Mouse (Mus musculus) intestine, postnatal 0 days (tissue): Measurements from ENCODE around the gene Myoc. TPM values are rescaled to one million over a fixed set of nuclear protein-coding genes. Genes with fewer than 3 reads are reported as not detected.

Source experiments
- ATAC-seq: fragments of 200-750 bp; cut with Nextera tagmentation; 2 replicates; pipeline ENCODE4 v1.8.0; 2017; ENCODE audit warnings: mild to moderate bottlenecking, moderate TSS enrichment, moderate library complexity
- H3K27ac ChIP-seq: fragments of 300-500 bp; sonication (generic); 2 replicates; pipeline ENCODE4 v1.5.1; 2014; ENCODE audit warnings: mild to moderate bottlenecking, low read depth, low read length, moderate library complexity
- H3K27me3 ChIP-seq: fragments of 300-500 bp; sonication (generic); replicated peaks from 2 replicates; pipeline ENCODE4 v1.6.1; 2014; ENCODE audit warnings: low read length, mixed read lengths; ENCODE audit not compliant: control insufficient read depth, insufficient read depth
- H3K36me3 ChIP-seq: fragments of 300-500 bp; sonication (generic); 2 replicates; pipeline ENCODE4 v1.6.1; 2014; ENCODE audit warnings: mild to moderate bottlenecking, moderate library complexity; ENCODE audit not compliant: control insufficient read depth, insufficient read depth
- H3K4me1 ChIP-seq: fragments of 300-500 bp; sonication (generic); replicated peaks from 2 replicates; pipeline ENCODE4 v1.6.1; 2014; ENCODE audit warnings: antibody characterized with exemption, low read length, mixed read lengths; ENCODE audit not compliant: control insufficient read depth, insufficient read depth
- H3K4me2 ChIP-seq: fragments of 300-500 bp; sonication (generic); replicated peaks from 2 replicates; pipeline ENCODE4 v1.6.1; 2014; ENCODE audit warnings: low read depth, mild to moderate bottlenecking, moderate library complexity
- H3K4me3 ChIP-seq: fragments of 300-500 bp; sonication (generic); 2 replicates; pipeline ENCODE4 v1.5.1; 2014; ENCODE audit warnings: low read depth, low read length
- H3K9ac ChIP-seq: fragments of 300-500 bp; sonication (generic); 2 replicates; pipeline ENCODE4 v1.6.1; 2014; ENCODE audit warnings: mild to moderate bottlenecking, low read depth, low read length
- H3K9me3 ChIP-seq: fragments of 300-500 bp; sonication (generic); 2 replicates; pipeline ENCODE4 v1.6.1; 2016; ENCODE audit warnings: mixed run types; ENCODE audit not compliant: control insufficient read depth
- CTCF ChIP-seq: sonication (generic); IDR thresholded peaks from 2 replicates; pipeline ENCODE4 v1.5.1; 2016; ENCODE audit warnings: low read depth, mild to moderate bottlenecking, control low read depth, antibody characterized with exemption, moderate library complexity
- WGBS: fragments of 180-500 bp; shearing (Covaris S2); extraction: QIAGEN DNeasy Blood & Tissue Kit; methylation state at CpG from one replicate; pipeline ENCODE4 v1.1.7; 2014; 5-methylcytosine and 5-hydroxymethylcytosine counted together
- polyA plus RNA-seq: library from polyadenylated mRNA; unstranded; fragments of >200 nt; fragmentation: Nextera tagmentation; extraction: Ambion mirVana; gene quantifications from 2 replicates; pipeline ENCODE4 v1.2.1, GENCODE M21; 2015

The Myoc gene
- polyA plus RNA-seq, result 0.07 and 0.10 TPM in 2 replicates

DNA sequence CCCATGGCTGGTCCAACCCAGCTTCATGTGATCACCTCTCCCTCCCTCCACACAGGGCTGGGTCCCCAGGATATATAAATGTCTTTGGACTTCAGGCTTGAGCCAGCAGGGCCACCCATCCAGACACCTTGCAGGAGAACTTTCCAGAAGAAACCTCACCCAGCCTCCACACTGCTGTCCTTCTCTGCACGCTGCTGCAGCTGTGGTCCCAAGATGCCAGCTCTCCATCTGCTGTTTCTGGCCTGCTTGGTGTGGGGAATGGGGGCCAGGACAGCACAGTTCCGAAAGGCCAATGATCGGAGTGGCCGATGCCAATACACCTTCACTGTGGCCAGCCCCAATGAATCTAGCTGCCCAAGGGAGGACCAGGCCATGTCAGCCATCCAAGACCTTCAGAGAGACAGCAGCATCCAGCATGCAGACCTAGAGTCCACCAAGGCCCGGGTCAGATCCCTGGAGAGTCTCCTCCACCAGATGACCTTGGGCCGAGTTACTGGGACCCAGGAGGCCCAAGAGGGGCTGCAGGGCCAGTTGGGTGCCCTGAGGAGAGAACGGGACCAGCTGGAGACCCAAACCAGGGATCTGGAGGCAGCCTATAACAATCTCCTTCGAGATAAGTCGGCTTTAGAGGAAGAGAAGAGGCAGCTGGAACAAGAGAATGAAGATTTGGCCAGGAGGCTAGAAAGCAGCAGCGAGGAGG, at the start of gene Myoc:
Gene Myoc (plus strand): TSS at position 105 of the 700 bp plus-strand sequence.
- Histone ChIP-seq H3K36me3 (no peaks in the 10 kb centered on the region), H3K27me3 (no peaks in the 10 kb centered on the region), H3K9ac (no peak within 1 kb of the TSS), H3K4me1 (no peaks in the 10 kb centered on the region), H3K4me2 (no peak within 1 kb of the TSS), H3K4me3 (no peak within 1 kb of the TSS), H3K9me3 (peaks cover 4% of the 10 kb centered on the region; the same call in 1 of the 2 replicates), H3K27ac (no peak within 1 kb of the TSS)
- no peak for TF ChIP-seq CTCF
- 81% methylated on average over 10 of the region's 10 CpGs for whole genome bisulfite sequencing
- no peak for ATAC-seq

DNA sequence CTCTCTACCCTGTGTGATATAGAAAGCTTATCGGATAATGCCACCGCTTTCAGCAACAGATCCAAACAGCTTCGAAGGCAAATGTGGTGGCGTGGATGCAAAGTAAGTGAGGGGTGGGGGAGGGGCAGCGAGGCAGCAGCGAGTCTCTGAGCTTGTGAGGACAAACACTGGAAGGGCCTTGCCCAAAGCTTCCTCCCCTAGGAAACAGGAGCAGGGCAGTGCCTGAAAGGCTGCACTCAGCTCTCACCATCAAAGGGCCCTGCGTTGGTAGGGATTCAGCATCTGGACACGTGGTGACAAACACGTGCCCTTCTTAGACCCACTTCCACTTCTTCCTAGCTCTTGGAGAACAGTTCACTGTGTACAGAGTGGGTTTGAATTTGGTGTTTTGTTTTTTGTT, 49.5 kb upstream of the Myoc start:
- ATAC-seq, result no peak
- Histone ChIP-seq H3K9me3 (no peaks in the 10 kb centered on the region), H3K4me1 (no peaks in the 10 kb centered on the region), H3K9ac (no peak overlapping the region), H3K27ac (no peak overlapping the region), H3K36me3 (no peaks in the 10 kb centered on the region; the same call in 1 of the 2 replicates), H3K27me3 (no peaks in the 10 kb centered on the region), H3K4me2 (no peak overlapping the region), H3K4me3 (no peak overlapping the region)
- 33% methylated on average over 9 of the region's 9 CpGs for WGBS
- no peak for TF ChIP-seq CTCF

DNA sequence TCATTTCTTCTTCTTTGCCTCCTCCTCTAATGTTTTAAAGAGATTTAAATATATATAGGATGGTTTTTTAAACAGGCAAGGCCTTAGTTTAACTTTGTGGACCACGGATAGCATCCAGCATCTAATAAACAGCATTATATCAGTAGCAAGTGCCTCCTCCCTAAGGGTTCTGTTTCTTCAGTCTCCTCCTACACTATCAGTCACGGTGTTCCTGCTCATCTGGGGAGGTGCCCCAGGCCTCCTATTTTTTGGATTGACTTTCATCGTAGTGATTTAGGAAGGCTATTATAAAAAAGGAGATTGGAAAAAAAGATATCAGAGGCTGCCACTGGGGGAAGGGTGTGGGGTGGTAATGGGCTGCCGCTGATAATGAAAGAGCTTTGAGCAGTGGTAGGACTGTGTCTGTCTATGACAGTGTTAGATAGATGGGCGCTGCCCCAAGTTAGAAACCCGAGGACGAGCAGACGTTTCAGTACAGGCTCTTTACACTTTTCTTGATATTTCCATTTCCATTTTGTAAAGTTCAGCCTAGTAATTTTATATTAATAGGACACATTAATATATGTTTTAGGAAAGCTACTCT, 48.4 kb upstream of the Myoc start:
- ATAC-seq, result no peak
- Histone ChIP-seq H3K4me3 (no peak overlapping the region), H3K4me2 (no peak overlapping the region), H3K9me3 (no peaks in the 10 kb centered on the region), H3K4me1 (no peaks in the 10 kb centered on the region), H3K9ac (no peak overlapping the region), H3K27me3 (no peaks in the 10 kb centered on the region), H3K36me3 (no peaks in the 10 kb centered on the region), H3K27ac (no peak overlapping the region)
- no peak for TF ChIP-seq CTCF
- 85% methylated on average over 8 of the region's 8 CpGs for WGBS

DNA sequence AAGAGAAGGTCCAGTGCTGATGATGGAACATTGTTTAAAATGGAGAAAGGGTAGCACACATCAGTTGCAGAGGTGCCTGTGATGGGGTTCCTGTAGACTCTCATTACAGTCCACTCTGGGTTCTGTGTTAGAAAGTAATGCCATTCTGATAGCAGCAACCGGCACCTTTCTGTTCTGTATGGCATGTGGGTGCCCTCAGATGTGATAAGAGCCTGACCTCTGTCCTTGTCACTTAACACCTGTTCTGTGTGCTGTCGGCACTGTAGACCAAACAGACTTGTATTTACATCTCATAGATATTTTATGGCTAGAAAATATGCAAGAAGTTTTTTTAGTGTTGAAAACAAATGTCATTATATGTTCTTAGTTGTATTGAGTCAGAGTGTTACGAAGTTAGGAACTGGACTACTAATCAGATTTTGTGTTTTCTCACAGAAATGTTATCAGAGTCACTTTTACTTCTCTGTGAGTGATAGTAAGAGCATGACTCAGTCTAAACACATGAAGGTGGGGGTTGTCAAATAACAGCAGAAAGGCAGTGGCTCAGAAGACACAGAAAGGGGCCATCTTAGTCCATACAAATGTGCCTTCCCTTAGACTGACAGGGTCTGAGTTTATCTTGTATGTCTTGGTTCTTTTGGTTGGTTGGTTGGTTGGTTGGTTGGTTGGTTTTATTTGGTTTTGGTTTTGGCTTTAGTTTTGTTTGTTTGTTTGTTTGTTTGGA, 41.4 kb upstream of the Myoc start:
- no peak overlapping the region for H3K4me2 ChIP-seq
- H3K9ac ChIP-seq, result no peak overlapping the region
- peaks cover 12% of the 10 kb centered on the region for H3K36me3 ChIP-seq
- H3K4me1 ChIP-seq, result no peaks in the 10 kb centered on the region
- TF ChIP-seq CTCF, result no peak
- no peak overlapping the region for H3K4me3 ChIP-seq
- WGBS, result 38% methylated on average over 3 of the region's 3 CpGs
- no peaks in the 10 kb centered on the region for H3K9me3 ChIP-seq
- no peak for ATAC-seq
- no peaks in the 10 kb centered on the region for H3K27me3 ChIP-seq
- no peak overlapping the region for H3K27ac ChIP-seq

DNA sequence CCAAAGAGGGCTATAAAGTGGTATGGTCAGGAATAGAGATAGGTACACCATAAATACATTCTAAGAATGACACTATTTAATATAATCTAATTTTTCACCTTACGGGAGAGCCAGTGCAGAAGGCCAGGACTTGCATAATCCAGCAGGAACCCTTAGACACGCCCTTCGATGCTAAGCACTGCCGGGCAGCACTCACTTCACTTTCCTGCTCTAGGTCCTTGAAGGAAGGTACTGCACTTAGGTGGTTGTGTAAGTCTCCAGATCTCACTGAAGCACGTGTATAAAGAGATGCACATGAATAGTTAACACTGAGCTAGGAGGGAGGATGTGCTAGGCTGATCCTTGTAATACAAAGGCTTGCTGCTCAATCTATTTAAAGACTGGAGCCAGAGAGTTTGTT, 39.3 kb upstream of the Myoc start:
- Histone ChIP-seq H3K27ac (no peak overlapping the region), H3K27me3 (no peaks in the 10 kb centered on the region), H3K4me1 (no peaks in the 10 kb centered on the region), H3K4me2 (no peak overlapping the region), H3K9me3 (no peaks in the 10 kb centered on the region), H3K4me3 (no peak overlapping the region), H3K36me3 (peaks cover 15% of the 10 kb centered on the region), H3K9ac (no peak overlapping the region)
- ATAC-seq, result no peak
- WGBS, result 80% methylated on average over 5 of the region's 5 CpGs
- no peak for TF ChIP-seq CTCF

DNA sequence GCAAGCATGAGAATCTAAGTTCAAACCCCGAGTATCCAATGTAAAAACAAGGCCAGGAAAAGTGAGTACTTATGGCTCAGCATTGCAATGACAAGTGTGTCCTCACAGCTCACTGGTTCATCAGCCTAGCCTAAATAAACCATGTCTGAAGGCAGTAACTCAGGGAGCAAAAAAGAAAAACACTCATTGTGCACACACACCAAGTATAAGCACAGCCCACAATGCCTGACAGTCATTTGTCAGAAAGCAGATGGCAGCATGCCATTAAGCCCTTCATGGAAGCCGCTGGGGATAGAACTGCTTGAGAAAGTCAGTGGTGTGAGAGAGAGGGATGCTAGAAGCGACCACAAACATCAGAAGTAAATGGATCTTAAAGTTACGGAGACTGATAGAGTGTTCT, 37.7 kb upstream of the Myoc start:
- H3K27ac ChIP-seq, result no peak overlapping the region
- no peak overlapping the region for H3K4me2 ChIP-seq
- ATAC-seq, result no peak
- no peaks in the 10 kb centered on the region for H3K4me1 ChIP-seq
- H3K9ac ChIP-seq, result no peak overlapping the region
- 73% methylated on average over 4 of the region's 4 CpGs for WGBS
- no peak overlapping the region for H3K4me3 ChIP-seq
- H3K36me3 ChIP-seq, result peaks cover 15% of the 10 kb centered on the region
- TF ChIP-seq CTCF, result no peak
- no peaks in the 10 kb centered on the region for H3K27me3 ChIP-seq
- no peaks in the 10 kb centered on the region for H3K9me3 ChIP-seq
